Mouse (Mus musculus): ENCODE measurements around the gene Vsig10l. TPM values are rescaled to one million over a fixed set of nuclear protein-coding genes. Genes with fewer than 3 reads are reported as not detected.

Vsig10l gene
- polyA plus RNA-seq, 1 experiment from 2014 or later, result 1.3 TPM

- Histone ChIP-seq H3K4me3 (no peak overlapping the region), H3K27ac (no peak overlapping the region), H3K36me3 (no peaks in the 10 kb centered on the region), H3K4me1 (no peaks in the 10 kb centered on the region), H3K9me3 (replicated peaks) (no peaks in the 10 kb centered on the region), H3K27me3 (ENCODE audit: low read depth, poor library complexity, severe bottlenecking) (no peaks in the 10 kb centered on the region)
- WGBS, result 69% methylated on average over 4 of the region's 4 CpGs
- no peak for DNase-seq (ENCODE audit: low spot score)
These were observed 48.9 kb downstream of the Vsig10l start for GRCm38 (mm10) chr7:43511707-43512478.

- no peak for DNase-seq (ENCODE audit: low spot score)
- no peaks in the 10 kb centered on the region for H3K27me3 ChIP-seq (ENCODE audit: low read depth, poor library complexity, severe bottlenecking)
- H3K36me3 ChIP-seq, result no peaks in the 10 kb centered on the region
- H3K27ac ChIP-seq, result no peak overlapping the region
- H3K9me3 ChIP-seq (replicated peaks), result no peaks in the 10 kb centered on the region
- WGBS, result 77% methylated on average over 4 of the region's 4 CpGs
- no peak overlapping the region for H3K4me3 ChIP-seq
- no peaks in the 10 kb centered on the region for H3K4me1 ChIP-seq
These were observed 49.6 kb downstream of the Vsig10l start for GRCm38 (mm10) chr7:43512519-43512918.

- Histone ChIP-seq H3K27me3 (ENCODE audit: low read depth, poor library complexity, severe bottlenecking) (no peaks in the 10 kb centered on the region), H3K9me3 (replicated peaks) (no peaks in the 10 kb centered on the region), H3K27ac (no peak overlapping the region), H3K4me1 (no peaks in the 10 kb centered on the region), H3K36me3 (no peaks in the 10 kb centered on the region), H3K4me3 (no peak overlapping the region)
- WGBS, result 80% methylated on average over 5 of the region's 5 CpGs
- DNase-seq (ENCODE audit: low spot score), result no peak
These were observed 52.1 kb downstream of the Vsig10l start for GRCm38 (mm10) chr7:43515076-43515475.

GRCm38 (mm10) chr7:43518341-43518740 is 55.4 kb downstream of the Vsig10l start:
- no peaks in the 10 kb centered on the region for H3K36me3 ChIP-seq
- no peak for DNase-seq (ENCODE audit: low spot score)
- H3K4me1 ChIP-seq, result no peaks in the 10 kb centered on the region
- no peaks in the 10 kb centered on the region for H3K9me3 ChIP-seq (replicated peaks)
- H3K27ac ChIP-seq, result no peak overlapping the region
- 86% methylated on average over 15 of the region's 15 CpGs for WGBS
- H3K27me3 ChIP-seq (ENCODE audit: low read depth, poor library complexity, severe bottlenecking), result no peaks in the 10 kb centered on the region
- no peak overlapping the region for H3K4me3 ChIP-seq

Small RNA genes within 50 kb of the gene (microRNA-seq; reads per million reads assigned to microRNA genes)
- gene Mir7051, result not detected

Other genes with a start within 250 kb of the Vsig10l start
- 8.4 and 11.0 TPM in 2 replicates for gene Zfp715, start 149.9 kb upstream of the Vsig10l start, polyA plus RNA-seq (2016; fragmentation: Nextera tagmentation; extraction: Ambion mirVana)
- gene Siglecf, start 111.8 kb upstream of the Vsig10l start, polyA plus RNA-seq (2016; fragmentation: Nextera tagmentation; extraction: Ambion mirVana), result 0.20 and 0.29 TPM in 2 replicates
- gene Siglecg, start 54.9 kb upstream of the Vsig10l start, polyA plus RNA-seq (2016; fragmentation: Nextera tagmentation; extraction: Ambion mirVana), result 0.26 TPM in 2 replicates
- not detected in 2 replicates for gene Lim2, start 35.5 kb upstream of the Vsig10l start, polyA plus RNA-seq (2016; fragmentation: Nextera tagmentation; extraction: Ambion mirVana)
- gene Nkg7, start 26.1 kb upstream of the Vsig10l start, polyA plus RNA-seq (2016; fragmentation: Nextera tagmentation; extraction: Ambion mirVana), result 0.28 TPM in 1 of 2 replicates, not detected in the other
- not detected in 2 replicates for gene Cldnd2, start 22.4 kb upstream of the Vsig10l start, polyA plus RNA-seq (2016; fragmentation: Nextera tagmentation; extraction: Ambion mirVana)
- 240 and 248 TPM in 2 replicates for gene Etfb, start 19.1 kb upstream of the Vsig10l start, polyA plus RNA-seq (2016; fragmentation: Nextera tagmentation; extraction: Ambion mirVana)
- 0.78 TPM in 1 of 2 replicates, not detected in the other for gene Gm45233, start 19.0 kb upstream of the Vsig10l start, polyA plus RNA-seq (2016; fragmentation: Nextera tagmentation; extraction: Ambion mirVana)
- 0.21 and 0.46 TPM in 2 replicates for gene Iglon5, start 26.9 kb downstream of the Vsig10l start, polyA plus RNA-seq (2016; fragmentation: Nextera tagmentation; extraction: Ambion mirVana)
- not detected in 2 replicates for gene 4931406B18Rik, start 42.8 kb downstream of the Vsig10l start, polyA plus RNA-seq (2016; fragmentation: Nextera tagmentation; extraction: Ambion mirVana)
- 0.48 and 0.59 TPM in 2 replicates for gene Cd33, start 81.3 kb downstream of the Vsig10l start, polyA plus RNA-seq (2016; fragmentation: Nextera tagmentation; extraction: Ambion mirVana)
- gene Zfp658, start 99.1 kb downstream of the Vsig10l start, polyA plus RNA-seq (2016; fragmentation: Nextera tagmentation; extraction: Ambion mirVana), result 4.3 and 5.4 TPM in 2 replicates
- 13.3 and 15.4 TPM in 2 replicates for gene Zfp719, start 116.5 kb downstream of the Vsig10l start, polyA plus RNA-seq (2016; fragmentation: Nextera tagmentation; extraction: Ambion mirVana)
- 0.99 and 1.0 TPM in 2 replicates for gene Zfp819, start 144.0 kb downstream of the Vsig10l start, polyA plus RNA-seq (2016; fragmentation: Nextera tagmentation; extraction: Ambion mirVana)
- gene Ceacam18, start 171.6 kb downstream of the Vsig10l start, polyA plus RNA-seq (2016; fragmentation: Nextera tagmentation; extraction: Ambion mirVana), result not detected in 2 replicates
- gene Siglece, start 197.0 kb downstream of the Vsig10l start, polyA plus RNA-seq (2016; fragmentation: Nextera tagmentation; extraction: Ambion mirVana), result 0.21 TPM in 1 of 2 replicates, not detected in the other
- 21.3 and 21.6 TPM in 2 replicates for gene Ctu1, start 208.9 kb downstream of the Vsig10l start, polyA plus RNA-seq (2016; fragmentation: Nextera tagmentation; extraction: Ambion mirVana)
- not detected in 2 replicates for gene Klk14, start 227.3 kb downstream of the Vsig10l start, polyA plus RNA-seq (2016; fragmentation: Nextera tagmentation; extraction: Ambion mirVana)
- gene Klk13, start 249.4 kb downstream of the Vsig10l start, polyA plus RNA-seq (2016; fragmentation: Nextera tagmentation; extraction: Ambion mirVana), result 0.73 and 0.94 TPM in 2 replicates